Mouse (Mus musculus): Measurements from ENCODE around the gene Gm43302. TPM values are rescaled to one million over a fixed set of nuclear protein-coding genes. Genes with fewer than 3 reads are reported as not detected.
"Not testable (repeated sequence)": the region's sequence is repeated elsewhere in the genome, so short reads cannot be mapped to it uniquely, and the experiment has no call there.

Gm43302 gene
- not detected in 2 replicates for polyA plus RNA-seq (2012)

DNA sequence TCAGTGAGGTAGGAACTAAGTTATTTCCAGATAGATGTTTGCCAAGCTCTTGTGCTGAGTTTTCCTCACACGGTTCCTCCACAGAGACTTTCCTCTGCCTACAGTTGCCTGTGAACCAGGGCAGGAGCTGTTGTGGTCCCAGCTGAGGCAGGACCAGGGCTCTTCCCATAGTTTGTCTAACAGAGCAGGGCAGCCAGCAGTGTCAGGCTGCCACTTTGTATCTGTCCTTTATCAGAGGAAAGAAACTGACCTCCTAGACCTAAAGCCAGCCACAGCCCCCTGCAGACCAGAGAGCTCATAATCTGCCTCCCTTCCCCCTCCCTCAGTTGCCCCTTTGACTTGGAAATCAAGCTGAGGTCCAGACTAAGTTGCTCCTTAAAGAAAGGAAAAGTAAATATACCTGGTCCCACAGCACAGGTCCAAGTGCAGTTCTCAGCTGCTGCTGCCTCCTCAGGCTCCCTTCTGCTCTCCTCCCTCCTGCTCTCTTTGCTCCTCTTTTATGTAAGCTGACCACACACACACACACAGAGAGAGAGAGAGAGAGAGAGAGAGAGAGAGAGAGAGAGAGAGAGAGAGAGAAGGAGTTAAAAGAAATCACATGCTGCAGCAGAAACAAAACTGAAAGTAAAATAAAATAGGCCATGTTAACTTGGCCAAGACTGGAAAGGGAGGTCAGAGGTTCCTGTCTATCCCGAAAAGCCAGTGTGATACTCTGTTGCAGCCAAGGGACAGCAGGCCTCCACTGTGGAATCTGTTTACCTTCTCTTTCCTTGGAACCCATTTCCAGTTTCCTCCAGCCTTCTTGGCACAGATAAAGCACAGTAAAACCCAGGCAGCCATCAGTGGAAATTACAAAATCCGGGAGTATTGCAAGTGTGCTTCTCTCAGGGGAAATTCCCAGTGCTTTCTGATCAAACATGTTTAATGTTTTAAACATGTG lies at the start of gene Gm43302, which contains the start of gene Gbp6:
TSS of gene Gm43302 (minus strand) at position 470 of the 940 bp plus-strand sequence.
TSS of gene Gbp6 (minus strand) at position 473 of the 940 bp plus-strand sequence.
- TF ChIP-seq GATA1 (IDR thresholded peaks at IDR 0.05; ENCODE audit: low read length): not testable (repeated sequence)

- TF ChIP-seq GATA1 (IDR thresholded peaks at IDR 0.05; ENCODE audit: low read length): no peak
Observed at GRCm38 (mm10) chr5:105341281-105341680, 47.8 kb upstream of the Gm43302 start.

- no peak for TF ChIP-seq GATA1 (IDR thresholded peaks at IDR 0.05; ENCODE audit: low read length)
Observed at GRCm38 (mm10) chr5:105322543-105322942, 29.0 kb upstream of the Gm43302 start.

DNA sequence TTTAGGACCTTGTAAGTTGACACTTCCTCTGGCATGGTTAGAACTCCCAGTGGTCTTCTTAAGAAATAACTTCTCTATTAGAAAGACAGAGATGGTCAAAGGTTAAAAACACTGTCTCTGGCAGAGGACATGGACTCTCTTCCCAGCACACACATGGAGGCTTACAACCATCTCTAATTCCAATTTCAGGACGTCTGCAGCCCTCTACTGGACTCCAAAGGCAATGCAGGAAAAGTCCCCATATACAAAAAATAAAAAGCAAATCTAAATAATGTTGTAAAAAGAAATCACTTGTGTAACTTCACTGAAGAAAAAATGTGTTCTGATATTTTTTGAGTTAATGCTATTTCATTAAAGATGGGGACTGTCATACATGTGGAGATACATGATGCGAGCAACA lies 17.4 kb upstream of the Gm43302 start:
- no peak for TF ChIP-seq GATA1 (IDR thresholded peaks at IDR 0.05; ENCODE audit: low read length)

DNA sequence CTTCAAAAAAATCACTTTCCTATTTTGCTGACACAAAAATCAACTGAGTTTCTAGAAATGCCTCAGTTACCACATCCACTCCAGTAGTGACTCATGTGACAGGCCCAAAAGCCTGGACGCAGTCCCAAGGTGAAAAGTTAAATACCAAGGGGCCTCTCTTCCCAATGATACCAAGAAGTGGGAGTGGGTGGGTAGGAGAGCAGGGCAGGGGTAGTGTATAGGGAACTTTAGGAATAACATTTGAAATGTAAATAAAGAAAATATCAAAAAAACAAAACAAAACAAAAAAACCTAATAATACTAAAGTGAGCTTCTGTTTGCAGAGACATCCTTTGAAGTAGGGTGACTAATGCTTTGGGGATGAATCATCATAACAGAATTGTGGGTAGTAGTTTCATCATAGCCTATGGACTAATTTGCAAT lies 12.7 kb upstream of the Gm43302 start:
- TF ChIP-seq GATA1 (IDR thresholded peaks at IDR 0.05; ENCODE audit: low read length): no peak

DNA sequence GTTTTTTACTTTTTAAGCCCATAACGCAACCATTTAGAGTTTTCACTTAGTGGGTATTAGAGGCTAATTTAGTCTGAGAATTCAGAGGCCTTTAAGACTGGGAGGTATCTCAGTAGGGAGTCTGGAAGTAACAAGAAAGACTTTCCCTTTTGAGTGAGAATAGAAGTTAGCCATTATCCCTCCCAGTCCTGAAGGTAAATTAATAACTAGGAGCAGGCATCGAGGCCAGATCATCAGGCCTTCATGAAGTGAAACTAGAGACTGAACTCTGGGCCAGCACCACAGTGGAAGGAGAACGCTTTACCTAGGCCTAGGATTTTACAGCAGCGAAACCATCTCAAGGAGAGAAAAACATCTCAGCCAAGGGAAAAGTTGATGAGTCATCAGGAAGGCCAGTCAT lies 8.5 kb upstream of the Gm43302 start:
- no peak for TF ChIP-seq GATA1 (IDR thresholded peaks at IDR 0.05; ENCODE audit: low read length)

DNA sequence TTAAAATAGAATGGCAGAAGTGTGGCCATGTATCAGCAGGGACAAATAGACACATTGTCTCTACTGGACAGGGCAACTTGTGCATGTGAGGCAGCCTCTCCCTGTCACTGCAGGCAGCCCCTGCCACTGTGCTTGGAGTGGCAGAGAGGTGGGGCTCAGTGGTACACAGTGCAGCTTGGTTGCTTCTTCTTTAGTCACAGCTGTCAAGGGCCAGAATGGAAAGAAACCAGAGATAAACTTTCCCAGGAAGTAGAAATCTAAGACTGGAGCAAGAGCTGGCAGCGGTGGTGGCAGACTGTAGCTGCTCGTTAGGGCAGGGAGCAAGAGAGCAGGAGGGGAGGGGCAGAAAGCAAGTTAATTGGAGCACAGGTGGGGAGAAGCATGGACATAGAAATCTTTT lies 8.0 kb upstream of the Gm43302 start:
- no peak for TF ChIP-seq GATA1 (IDR thresholded peaks at IDR 0.05; ENCODE audit: low read length)

DNA sequence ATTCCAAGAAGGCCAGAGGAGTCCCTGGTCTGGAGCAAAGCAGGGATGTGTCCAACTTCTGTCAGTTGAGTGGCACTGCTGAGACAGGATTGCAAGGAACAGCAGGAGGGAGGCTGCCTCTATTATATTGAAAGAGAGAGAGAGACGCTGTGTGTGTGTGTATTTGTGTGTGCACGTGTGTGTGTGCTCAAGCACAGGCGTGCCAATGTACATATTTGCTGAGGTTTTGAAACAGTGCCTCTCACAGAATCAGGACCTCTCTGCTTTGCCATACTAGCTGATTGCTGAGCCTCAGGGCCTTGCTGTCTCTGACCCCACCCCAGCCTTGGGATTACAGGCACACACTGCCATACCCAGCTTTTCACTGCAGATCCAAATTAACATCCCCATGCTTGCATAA lies 2.3 kb upstream of the Gm43302 start:
- no peak for TF ChIP-seq GATA1 (IDR thresholded peaks at IDR 0.05; ENCODE audit: low read length)

DNA sequence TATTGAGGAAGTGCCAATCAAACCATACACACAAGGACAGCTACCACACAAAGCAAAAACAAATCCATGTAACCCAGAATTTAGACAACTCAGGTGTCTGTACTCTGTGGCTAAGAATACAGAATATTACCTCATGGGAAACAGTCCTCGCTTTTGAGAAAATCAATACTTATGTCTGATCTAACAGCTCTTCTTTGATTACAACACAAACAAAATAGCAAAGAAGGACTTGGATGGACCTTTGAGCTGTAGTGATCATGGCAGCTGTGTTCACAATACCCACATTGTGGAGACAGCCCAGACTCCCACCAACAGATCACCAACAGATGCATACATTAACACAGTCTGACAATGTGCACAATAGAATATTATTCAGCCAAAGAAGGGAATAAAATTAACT lies 1.0 kb downstream of the Gm43302 start:
- TF ChIP-seq GATA1 (IDR thresholded peaks at IDR 0.05; ENCODE audit: low read length): no peak

- TF ChIP-seq GATA1 (IDR thresholded peaks at IDR 0.05; ENCODE audit: low read length): no peak
Observed at GRCm38 (mm10) chr5:105252491-105252890, 41.0 kb downstream of the Gm43302 start.

- TF ChIP-seq GATA1 (IDR thresholded peaks at IDR 0.05; ENCODE audit: low read length): not testable (repeated sequence)
Observed at GRCm38 (mm10) chr5:105239483-105240047, 53.9 kb downstream of the Gm43302 start, which contains the start of gene Gbp10. TSS of gene Gbp10 (minus strand) at chr5:105239533.

DNA sequence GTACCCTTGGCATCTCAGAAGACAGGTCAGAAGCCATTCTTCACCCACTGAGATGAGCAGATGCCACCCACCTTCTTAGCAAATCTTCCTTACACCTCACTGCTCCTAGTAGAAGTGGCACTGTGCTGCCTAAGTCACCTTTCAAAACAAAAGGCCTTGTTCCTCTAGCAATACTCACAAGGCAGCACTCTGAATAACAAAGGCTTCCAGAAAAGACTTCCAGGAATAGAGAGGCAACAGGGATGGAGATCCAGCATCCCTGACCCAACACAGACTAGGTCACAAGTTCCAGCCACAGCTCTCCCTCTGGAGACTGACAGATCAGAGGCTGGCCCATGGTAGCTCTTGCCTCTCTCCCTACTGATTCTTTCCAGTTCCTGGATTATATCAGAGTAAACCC lies 112.0 kb downstream of the Gm43302 start:
- no peak for TF ChIP-seq GATA1 (IDR thresholded peaks at IDR 0.05; ENCODE audit: low read length)

Other genes with a start within 250 kb of the Gm43302 start
- not detected in 2 replicates for gene Gbp9, start 154.2 kb downstream of the Gm43302 start, polyA plus RNA-seq (2012)
- gene Gbp8, start 154.2 kb downstream of the Gm43302 start, polyA plus RNA-seq (2012): not detected in 2 replicates
- not detected in 2 replicates for gene Gbp4, start 154.1 kb downstream of the Gm43302 start, polyA plus RNA-seq (2012)
- not detected in 2 replicates for gene Gbp10, start 54.2 kb downstream of the Gm43302 start, polyA plus RNA-seq (2012)
- not detected in 2 replicates for gene Gbp6, start within 50 bp of the Gm43302 start, polyA plus RNA-seq (2012)
- gene Lrrc8b, start 122.1 kb upstream of the Gm43302 start, polyA plus RNA-seq (2012): 2.8 and 4.9 TPM in 2 replicates
- 106 and 129 TPM in 2 replicates for gene Lrrc8c, start 225.7 kb upstream of the Gm43302 start, polyA plus RNA-seq (2012)